Mouse (Mus musculus): Measurements from ENCODE around the gene Armt1. TPM values are rescaled to one million over a fixed set of nuclear protein-coding genes. Genes with fewer than 3 reads are reported as not detected.

Armt1 gene
- polyA plus RNA-seq (2017; shearing (Covaris generic)), result 35.9 TPM

DNA sequence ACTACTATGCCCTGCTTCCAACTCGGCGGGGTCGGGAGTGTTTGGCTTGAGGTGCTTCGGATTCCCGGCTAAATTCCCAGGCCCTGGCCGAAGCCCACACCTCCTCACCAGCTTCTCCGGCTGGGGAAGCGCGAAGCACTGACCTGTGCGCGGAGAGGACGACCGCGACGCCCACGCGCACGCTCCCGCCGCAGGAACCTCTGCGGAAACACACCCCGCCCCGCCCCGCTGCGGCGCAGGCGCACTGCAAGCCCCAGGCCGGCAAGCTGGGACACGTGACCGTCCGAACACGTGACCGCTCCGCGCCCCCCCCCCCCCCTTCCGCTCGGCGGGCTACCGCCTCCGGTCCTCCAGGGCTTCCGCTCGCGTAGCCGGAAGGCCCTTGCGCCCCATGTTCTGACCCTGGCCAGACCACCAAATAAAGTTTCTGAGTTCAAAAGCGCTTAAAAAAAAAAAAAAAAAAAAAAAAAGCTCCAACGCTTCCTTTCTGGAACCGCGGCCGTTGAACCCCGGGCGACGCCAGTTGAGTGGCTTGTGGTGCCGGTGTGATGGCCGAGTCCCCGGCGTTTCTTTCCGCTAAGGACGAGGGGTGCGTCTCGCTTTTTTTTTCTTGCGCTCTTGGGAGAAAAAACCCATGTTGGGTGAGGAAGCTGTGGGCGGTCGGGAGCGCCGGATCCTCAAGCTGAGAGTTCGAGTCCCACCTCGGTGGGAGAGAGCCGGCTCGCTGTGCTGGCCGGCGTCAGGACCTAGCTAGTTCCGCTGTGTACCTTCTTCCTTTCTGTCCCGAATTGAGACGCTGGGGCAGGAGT lies at the start of gene Armt1, which contains the start of gene Rmnd1:
TSS of gene Armt1 (plus strand) at position 345 of the 809 bp plus-strand sequence.
TSS of gene Rmnd1 (minus strand) at position 266 of the 809 bp plus-strand sequence.

DNA sequence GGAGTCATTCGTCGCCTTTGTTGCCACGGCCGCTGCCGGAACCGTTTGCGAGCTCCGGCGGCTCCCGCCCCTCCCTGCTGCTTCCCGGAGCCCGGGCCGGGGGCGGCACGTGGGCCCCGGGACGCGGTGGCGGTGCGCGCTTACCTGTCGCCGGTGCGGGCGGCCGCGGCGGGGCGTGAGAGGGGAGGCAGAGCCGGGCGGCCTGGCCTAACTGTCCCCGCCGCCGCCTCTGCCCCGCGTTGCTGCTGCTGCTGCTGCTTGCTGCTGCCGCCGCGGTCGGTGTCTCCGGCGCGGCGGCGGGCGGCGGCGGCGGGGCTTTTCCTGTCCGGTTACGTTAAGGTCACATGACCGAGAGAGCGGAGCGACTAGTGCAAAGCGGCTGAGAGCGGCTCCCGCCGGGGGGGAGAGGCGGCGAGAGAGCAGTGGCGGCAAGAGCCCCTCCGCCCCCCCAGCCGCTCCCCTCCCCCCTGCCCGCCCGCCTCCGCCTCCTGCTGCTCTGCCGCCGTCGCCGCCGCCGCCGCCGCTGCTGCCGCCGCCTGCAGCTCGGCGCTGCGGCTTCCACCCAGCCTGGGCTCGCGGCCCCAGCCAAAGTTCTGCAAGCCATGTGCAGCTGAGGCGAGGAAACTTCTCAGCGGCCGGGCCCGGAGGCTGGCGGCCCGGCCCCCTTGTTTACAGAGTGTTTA lies 44.4 kb upstream of the Armt1 start, which contains the start of gene Zbtb2:
TSS of gene Zbtb2 (minus strand) at position 408 of the 683 bp plus-strand sequence.

DNA sequence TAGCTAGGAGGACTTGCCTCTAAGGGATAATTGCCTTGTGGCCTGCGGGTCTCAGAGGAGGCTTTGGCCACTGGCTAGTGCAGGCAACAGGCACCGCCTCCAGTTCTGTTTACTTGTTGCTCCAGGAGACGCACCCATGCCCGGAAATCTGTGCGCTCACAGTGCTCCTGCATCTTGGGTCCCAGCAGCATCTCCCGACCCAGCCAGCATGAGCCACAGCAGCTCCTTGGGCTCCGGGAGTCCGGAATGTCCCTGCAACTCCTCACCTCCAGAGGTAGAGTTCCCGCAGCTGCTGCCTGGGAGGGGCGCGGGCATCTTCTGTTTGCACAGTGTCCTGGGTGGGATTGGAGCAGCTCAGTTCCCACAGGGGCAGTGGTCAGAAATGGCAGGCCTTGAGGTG lies 50.1 kb downstream of the Armt1 start, which contains the start of gene Ccdc170:
TSS of gene Ccdc170 (plus strand) at position 148 of the 400 bp plus-strand sequence.

Other genes with a start within 250 kb of the Armt1 start
- gene Akap12, start 166.1 kb upstream of the Armt1 start, polyA plus RNA-seq (2017; shearing (Covaris generic)), result 10.8 TPM
- 25.2 TPM for gene Zbtb2, start 44.4 kb upstream of the Armt1 start, polyA plus RNA-seq (2017; shearing (Covaris generic))
- gene Rmnd1, start 79 bp upstream of the Armt1 start, polyA plus RNA-seq (2017; shearing (Covaris generic)), result 67.2 TPM
- gene Ccdc170, start 50.0 kb downstream of the Armt1 start, polyA plus RNA-seq (2017; shearing (Covaris generic)), result not detected
- 2.8 TPM for gene Esr1, start 179.1 kb downstream of the Armt1 start, polyA plus RNA-seq (2017; shearing (Covaris generic))

Data from inflammation-experienced regulatory T-cells, adult 16 weeks (primary cell).